Mouse (Mus musculus) brain, embryonic 14.5 days (tissue): Measurements from ENCODE around the gene Pomgnt1. TPM values are rescaled to one million over a fixed set of nuclear protein-coding genes. Genes with fewer than 3 reads are reported as not detected.

Source experiments
- DNase-seq: peaks from one replicate; pipeline ENCODE4 v3.0.0-alpha.2; 2011; ENCODE audit warnings: low read depth
- CTCF ChIP-seq: fragments of 200-500 bp; IDR thresholded peaks from 2 replicates; pipeline ENCODE4 v1.5.1; 2012; ENCODE audit warnings: inconsistent platforms, mild to moderate bottlenecking, moderate library complexity, borderline replicate concordance; ENCODE audit not compliant: insufficient read depth, insufficient read length; ENCODE audit errors: extremely low read depth
- POLR2A ChIP-seq: fragments of 200-500 bp; IDR thresholded peaks from 2 replicates; pipeline ENCODE4 v1.6.1; 2012; ENCODE audit warnings: mild to moderate bottlenecking, inconsistent platforms, borderline replicate concordance; ENCODE audit not compliant: poor library complexity, insufficient read depth, insufficient read length, severe bottlenecking; ENCODE audit errors: extremely low read depth
- polyA plus RNA-seq: library from polyadenylated mRNA; depleted of rRNA; stranded (reverse); fragments of >200 nt; gene quantifications from 2 replicates; pipeline ENCODE4 v1.2.3, GENCODE M21; 2012

Pomgnt1 gene
- polyA plus RNA-seq, 1 experiment = 73.2 TPM

DNA sequence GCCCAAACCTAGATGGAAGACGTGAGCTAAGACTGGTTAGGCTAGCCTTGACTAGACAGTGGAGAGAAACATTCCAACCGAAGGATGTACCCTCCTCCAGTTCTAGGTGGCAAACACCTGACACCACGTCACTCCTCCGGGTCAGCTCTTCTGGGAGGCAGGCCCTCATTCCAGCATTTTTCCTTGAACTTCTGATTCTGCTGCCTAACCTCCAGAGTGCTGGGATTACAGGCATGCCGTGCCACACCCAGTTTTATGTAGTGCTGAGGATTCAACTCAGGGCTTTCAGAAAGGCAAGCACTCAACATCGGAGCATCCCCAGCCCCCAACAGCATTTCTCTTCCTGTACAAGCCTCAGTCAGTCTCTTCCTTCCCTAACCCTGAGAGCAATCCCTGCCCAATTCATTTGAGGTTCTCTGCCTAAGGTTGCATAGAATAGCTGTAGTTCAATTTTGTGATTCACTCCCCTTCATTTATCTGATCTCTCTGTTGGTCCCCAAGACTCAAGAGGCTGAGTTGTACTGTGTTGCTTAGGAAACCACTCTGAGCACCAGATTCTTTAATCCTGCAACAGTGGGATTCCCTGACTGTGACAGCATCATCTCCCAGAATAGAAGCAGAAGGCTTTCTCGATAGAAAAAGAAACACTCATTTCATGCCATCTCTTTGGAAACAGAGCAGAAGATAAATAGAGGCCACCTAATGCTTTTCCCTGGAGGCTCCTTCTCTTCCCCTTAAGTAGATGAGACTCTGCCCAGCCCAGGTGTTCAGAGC is 17.3 kb downstream of the Pomgnt1 start:
- no peak for DNase-seq
- TF ChIP-seq CTCF = no peak
- TF ChIP-seq POLR2A = no peak

- no peak for DNase-seq
- TF ChIP-seq CTCF (no peak), POLR2A (no peak)
Measured at GRCm38 (mm10) chr4:116141736-116142135, 18.1 kb downstream of the Pomgnt1 start.

- TF ChIP-seq CTCF (no peak), POLR2A (no peak)
Measured at GRCm38 (mm10) chr4:116142269-116142668, 18.6 kb downstream of the Pomgnt1 start.

GRCm38 (mm10) chr4:116143317-116143811 is 19.7 kb downstream of the Pomgnt1 start:
- TF ChIP-seq POLR2A = no peak
- TF ChIP-seq CTCF = no peak
- peak; percentile 28 for DNase-seq

More at GRCm38 (mm10) chr4:116142269-116142668, 18.6 kb downstream of the Pomgnt1 start:
- DNase-seq = no peak

DNA sequence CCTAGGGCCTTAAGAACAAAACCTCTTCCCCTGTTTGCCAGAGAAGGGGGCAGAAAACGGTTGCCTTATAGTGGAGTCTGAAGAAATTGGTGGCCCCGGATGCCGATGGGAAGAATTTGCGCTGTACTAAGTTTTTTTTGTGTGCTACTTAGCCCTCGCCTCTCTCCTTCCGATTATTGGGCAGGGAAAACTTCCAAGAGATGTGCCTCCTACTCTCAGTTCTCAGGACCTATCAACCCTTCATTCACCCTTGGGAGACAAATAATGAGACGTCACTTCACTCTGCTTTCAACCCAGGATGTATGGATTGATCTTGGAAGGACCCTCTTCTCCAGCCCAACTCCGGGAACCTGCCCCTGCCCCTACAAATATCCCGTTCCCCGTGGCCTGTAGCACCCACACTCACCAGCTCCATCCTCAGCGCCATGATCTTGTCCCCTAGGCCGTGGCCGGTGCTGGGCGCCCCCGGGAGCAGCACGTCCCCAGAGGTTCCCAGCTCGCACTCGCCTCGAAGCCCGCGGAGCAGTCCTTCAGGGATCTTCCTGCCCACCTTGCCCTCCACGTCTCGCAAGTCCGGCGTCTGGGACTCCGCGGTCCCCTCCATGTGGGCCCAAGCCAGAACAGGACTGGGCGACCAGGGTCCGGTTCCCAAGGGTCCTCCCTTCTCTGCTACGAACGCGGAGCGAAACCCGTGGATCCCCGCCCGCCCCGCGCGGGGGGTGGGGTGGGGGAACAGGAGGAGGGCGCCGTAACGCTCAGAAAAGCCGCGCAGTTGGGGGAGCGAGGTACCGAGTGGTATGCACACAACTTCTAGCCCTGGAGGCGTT is 20.5 kb downstream of the Pomgnt1 start:
- TF ChIP-seq POLR2A (no peak), CTCF (no peak)

DNA sequence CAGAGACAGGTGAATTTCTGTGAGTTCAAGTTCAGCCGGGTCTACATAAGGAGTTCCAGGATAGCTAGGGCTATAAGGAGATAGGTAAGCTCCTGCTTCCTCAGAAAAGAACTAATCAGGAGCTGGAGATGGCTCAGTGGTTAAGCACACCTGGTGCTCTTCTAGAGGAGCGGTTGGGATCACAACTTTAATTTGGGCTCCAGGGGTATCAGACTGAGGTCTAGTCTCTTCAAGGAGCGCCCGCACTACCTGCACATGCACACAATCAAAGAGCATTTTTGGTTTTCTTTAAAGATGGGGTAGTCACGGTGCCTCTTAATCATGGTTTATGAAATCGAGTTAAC is 26.1 kb downstream of the Pomgnt1 start:
- no peak for DNase-seq
- TF ChIP-seq POLR2A = no peak
- TF ChIP-seq CTCF = no peak

More for the DNA sequence above, 20.5 kb downstream of the Pomgnt1 start:
- peak; percentile 67 for DNase-seq

GRCm38 (mm10) chr4:116150156-116150861 is 26.7 kb downstream of the Pomgnt1 start:
- peak; percentile 71 for DNase-seq
- TF ChIP-seq POLR2A = peak; percentile 85
- TF ChIP-seq CTCF = no peak

GRCm38 (mm10) chr4:116150862-116151221 is 27.2 kb downstream of the Pomgnt1 start:
- no peak for TF ChIP-seq POLR2A
- TF ChIP-seq CTCF = no peak
- DNase-seq = no peak

- TF ChIP-seq CTCF = no peak
- no peak for TF ChIP-seq POLR2A
- no peak for DNase-seq
Measured at GRCm38 (mm10) chr4:116151238-116151637, 27.6 kb downstream of the Pomgnt1 start, which contains the start of gene Lurap1. Gene Lurap1, minus strand, starts transcription at chr4:116151338.

DNA sequence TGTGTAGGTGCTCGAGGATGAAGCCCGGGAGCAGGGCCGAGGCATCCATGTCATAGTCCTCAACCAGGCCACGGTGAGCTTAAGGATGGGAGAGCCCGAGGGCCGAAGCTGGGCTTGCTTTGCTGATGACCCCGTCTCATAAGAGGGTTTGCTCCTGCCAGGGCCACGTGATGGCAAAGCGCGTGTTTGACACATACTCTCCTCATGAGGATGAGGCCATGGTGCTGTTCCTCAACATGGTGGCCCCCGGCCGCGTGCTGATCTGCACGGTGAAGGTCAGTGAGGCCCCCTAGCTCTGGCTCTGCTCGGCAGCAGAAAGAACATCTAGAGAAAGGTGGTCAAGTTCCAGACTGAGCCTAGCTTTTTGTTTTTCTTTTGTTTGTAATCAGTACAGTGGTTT is 29.1 kb downstream of the Pomgnt1 start:
- no peak for DNase-seq
- TF ChIP-seq CTCF (no peak), POLR2A (no peak)

DNA sequence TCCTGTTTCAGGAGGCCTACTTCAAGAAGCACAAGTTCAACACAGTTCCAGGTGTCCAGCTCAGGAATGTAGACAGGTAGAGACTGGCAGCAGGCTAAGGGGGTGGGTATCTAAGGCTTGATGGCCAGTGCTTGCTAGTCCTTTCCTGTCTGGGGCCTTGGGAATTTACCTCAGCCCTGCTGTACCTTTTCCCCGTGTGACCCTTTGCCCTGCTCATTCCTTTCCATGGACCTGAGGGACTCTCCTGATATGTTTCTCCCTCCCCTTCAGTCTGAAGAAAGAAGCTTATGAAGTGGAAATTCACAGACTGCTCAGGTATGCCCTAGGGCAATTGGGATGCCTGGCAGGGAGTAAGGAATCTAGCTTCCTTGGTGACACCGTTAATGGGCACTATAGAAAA is 34.2 kb downstream of the Pomgnt1 start:
- no peak for DNase-seq
- TF ChIP-seq POLR2A = no peak
- TF ChIP-seq CTCF = no peak
